Mouse (Mus musculus): ENCODE measurements around the gene Cltc. TPM values are rescaled to one million over a fixed set of nuclear protein-coding genes. Genes with fewer than 3 reads are reported as not detected.
"Not testable (repeated sequence)": the region's sequence is repeated elsewhere in the genome, so short reads cannot be mapped to it uniquely, and the experiment has no call there.

The Cltc gene
- polyA plus RNA-seq, 1 experiment from 2014 or later = 64.5 TPM

DNA sequence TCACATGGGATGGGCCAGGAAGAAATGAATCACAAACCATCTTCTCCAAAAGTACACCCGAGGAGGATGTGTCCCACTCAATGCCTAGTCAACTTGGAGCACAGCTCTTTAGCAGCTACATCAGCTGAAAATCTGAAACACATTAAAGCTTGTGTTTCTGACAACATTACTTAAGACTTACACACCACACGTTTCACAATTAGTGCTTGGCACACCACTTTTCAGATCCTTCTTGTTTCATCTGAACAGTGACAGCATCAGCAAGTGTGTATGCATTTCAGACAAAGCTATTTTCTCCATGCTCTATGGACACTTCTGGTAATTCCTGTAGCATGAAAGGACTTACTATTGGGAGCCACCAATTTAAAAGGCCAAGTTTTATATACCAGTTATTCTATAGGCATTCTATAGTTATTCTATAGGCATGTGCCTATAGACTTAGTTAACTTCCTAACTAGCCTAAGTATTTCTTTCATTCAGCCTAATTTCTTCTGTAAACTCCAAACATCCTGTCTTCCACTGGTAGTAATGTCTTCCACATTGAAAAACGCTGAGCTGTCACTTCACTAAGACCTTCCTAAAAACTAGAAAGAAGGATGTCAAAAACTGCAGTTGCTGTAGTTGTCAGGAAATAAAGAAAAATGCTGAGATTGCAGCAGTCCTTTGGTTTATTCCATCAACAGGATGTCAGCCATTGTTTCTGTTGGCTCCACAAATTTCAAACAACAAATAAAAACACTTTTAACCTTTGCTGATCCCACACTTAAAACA lies 11.5 kb downstream of the Cltc start:
- TF ChIP-seq EP300 (optimal IDR thresholded peaks at IDR 0.05) = no peak
- TF ChIP-seq CTCF (IDR thresholded peaks at IDR 0.05; ENCODE audit: low read depth) = no peak
- no peak overlapping the region for H3K9ac ChIP-seq (ENCODE audit: low read length)
- no peak for DNase-seq (ENCODE audit: low spot score)
- H3K9me3 ChIP-seq (ENCODE audit: control insufficient read depth, low read length) = no peaks in the 10 kb centered on the region
- H3K4me1 ChIP-seq (replicated peaks; ENCODE audit: control insufficient read depth, insufficient read depth) = peaks cover 9% of the 10 kb centered on the region; the same call in 1 of the 2 replicates
- H3K4me2 ChIP-seq (replicated peaks; ENCODE audit: low read depth) = no peak overlapping the region
- no peaks in the 10 kb centered on the region for H3K27me3 ChIP-seq (ENCODE audit: control insufficient read depth, insufficient read depth, low read length)
- H3K36me3 ChIP-seq (ENCODE audit: control insufficient read depth, insufficient read depth, low read length) = no peaks in the 10 kb centered on the region
- ATAC-seq (ENCODE audit: low FRiP score, low TSS enrichment) = no peak
- no peak overlapping the region for H3K4me3 ChIP-seq (ENCODE audit: low read depth, low read length)
- peak overlapping the region; percentile 56 for H3K27ac ChIP-seq (replicated peaks)
- 47% methylated on average over 3 of the region's 3 CpGs for WGBS

DNA sequence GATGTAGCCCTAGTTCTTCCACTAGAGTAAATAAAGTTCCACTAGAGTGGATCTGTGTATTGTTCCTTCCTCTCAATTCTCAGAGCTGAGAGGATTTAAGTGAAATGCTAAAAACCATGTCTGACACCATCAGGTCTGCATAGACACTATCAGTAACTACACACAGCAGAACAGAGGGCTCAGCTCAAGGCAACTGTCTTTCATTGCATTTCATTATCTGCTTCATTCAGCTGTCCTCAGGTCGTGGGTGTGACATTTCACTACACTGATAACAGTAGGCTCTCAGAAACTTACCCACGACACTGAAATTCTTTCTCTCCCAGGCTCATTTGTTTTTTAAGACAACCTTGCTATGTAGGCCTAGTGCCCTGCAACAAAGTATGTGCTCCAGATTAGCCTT lies 14.8 kb downstream of the Cltc start:
- ATAC-seq (ENCODE audit: low FRiP score, low TSS enrichment) = no peak

DNA sequence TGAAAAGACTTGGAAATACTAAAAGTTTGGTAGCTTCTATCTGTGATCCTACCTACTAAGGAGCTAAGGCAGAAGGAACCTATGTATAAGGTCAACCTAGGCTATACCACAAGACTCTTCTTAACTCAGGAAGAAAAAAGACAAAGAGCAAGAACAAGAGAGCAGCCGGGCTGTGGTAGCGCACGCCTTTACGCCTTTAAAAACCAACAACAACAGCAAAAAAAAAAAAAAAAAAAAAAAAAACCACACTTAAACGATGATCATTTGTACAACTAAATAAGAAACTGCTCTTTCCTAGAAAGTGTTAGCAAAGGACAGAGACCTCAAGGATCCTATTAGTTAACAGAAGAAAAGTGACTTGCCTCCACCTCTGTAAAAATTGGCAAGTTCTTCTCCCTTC lies 15.9 kb downstream of the Cltc start:
- ATAC-seq (ENCODE audit: low FRiP score, low TSS enrichment) (no peak), DNase-seq (ENCODE audit: low spot score) (no peak)
- WGBS = 96% methylated on average over 5 of the region's 5 CpGs
- Histone ChIP-seq H3K27ac (replicated peaks) (no peak overlapping the region), H3K9me3 (ENCODE audit: control insufficient read depth, low read length) (no peaks in the 10 kb centered on the region), H3K4me1 (replicated peaks; ENCODE audit: control insufficient read depth, insufficient read depth) (peaks cover 9% of the 10 kb centered on the region; the same call in 1 of the 2 replicates), H3K9ac (ENCODE audit: low read length) (no peak overlapping the region), H3K4me2 (replicated peaks; ENCODE audit: low read depth) (no peak overlapping the region), H3K4me3 (ENCODE audit: low read depth, low read length) (no peak overlapping the region), H3K27me3 (ENCODE audit: control insufficient read depth, insufficient read depth, low read length) (no peaks in the 10 kb centered on the region), H3K36me3 (ENCODE audit: control insufficient read depth, insufficient read depth, low read length) (no peaks in the 10 kb centered on the region)
- TF ChIP-seq EP300 (optimal IDR thresholded peaks at IDR 0.05) (no peak), CTCF (IDR thresholded peaks at IDR 0.05; ENCODE audit: low read depth) (no peak)

More for the DNA sequence above, 14.8 kb downstream of the Cltc start:
- WGBS = 30% methylated on average over 2 of the region's 2 CpGs
- DNase-seq (ENCODE audit: low spot score) = no peak
- Histone ChIP-seq H3K9me3 (ENCODE audit: control insufficient read depth, low read length) (no peaks in the 10 kb centered on the region), H3K36me3 (ENCODE audit: control insufficient read depth, insufficient read depth, low read length) (no peaks in the 10 kb centered on the region), H3K4me1 (replicated peaks; ENCODE audit: control insufficient read depth, insufficient read depth) (peaks cover 9% of the 10 kb centered on the region; the same call in 1 of the 2 replicates), H3K27ac (replicated peaks) (no peak overlapping the region), H3K27me3 (ENCODE audit: control insufficient read depth, insufficient read depth, low read length) (no peaks in the 10 kb centered on the region), H3K4me2 (replicated peaks; ENCODE audit: low read depth) (no peak overlapping the region), H3K9ac (ENCODE audit: low read length) (no peak overlapping the region), H3K4me3 (ENCODE audit: low read depth, low read length) (no peak overlapping the region)
- TF ChIP-seq CTCF (IDR thresholded peaks at IDR 0.05; ENCODE audit: low read depth) (no peak), EP300 (optimal IDR thresholded peaks at IDR 0.05) (no peak)

DNA sequence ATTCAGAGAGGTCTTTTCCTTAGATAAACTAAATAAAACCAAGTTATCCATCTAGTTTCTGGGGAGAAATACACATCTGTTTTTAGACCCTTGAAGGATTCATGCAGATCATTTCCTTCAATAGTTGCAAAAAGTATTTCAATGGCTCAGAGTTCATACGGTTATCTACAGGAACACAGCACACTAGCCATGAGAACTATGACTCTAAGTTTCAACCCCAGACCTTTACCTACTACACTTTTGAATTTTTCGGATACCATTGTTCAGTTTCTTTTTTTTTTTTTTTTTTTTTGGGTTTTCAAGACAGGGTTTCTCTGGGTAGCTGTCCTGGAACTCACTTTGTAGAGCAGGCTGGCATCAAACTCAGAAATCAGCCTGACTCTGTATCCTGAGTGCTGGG lies 17.9 kb downstream of the Cltc start:
- WGBS = 72% methylated on average over 2 of the region's 2 CpGs
- no peak overlapping the region for H3K27ac ChIP-seq (replicated peaks)

DNA sequence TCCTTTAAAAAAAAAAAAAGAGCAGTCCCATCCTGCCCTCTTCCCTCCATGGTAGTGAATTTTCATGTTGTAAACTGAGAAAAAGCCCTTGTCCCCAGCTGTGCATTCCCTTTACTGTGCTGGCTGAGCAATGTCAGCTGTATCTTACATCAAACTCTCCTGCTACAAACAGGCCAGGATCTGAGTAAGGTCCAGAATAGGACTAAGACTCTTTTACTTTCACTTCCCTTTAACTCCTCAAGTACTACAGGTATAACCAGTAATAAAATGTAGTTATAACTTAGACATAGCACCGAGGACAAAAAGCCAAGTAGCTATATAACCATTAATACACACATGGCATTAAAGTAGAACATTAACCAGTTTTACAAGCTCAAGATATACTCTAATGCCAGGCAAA lies 18.4 kb downstream of the Cltc start:
- H3K27me3 ChIP-seq (ENCODE audit: control insufficient read depth, insufficient read depth, low read length) = no peaks in the 10 kb centered on the region
- no peaks in the 10 kb centered on the region for H3K36me3 ChIP-seq (ENCODE audit: control insufficient read depth, insufficient read depth, low read length)
- H3K4me1 ChIP-seq (replicated peaks; ENCODE audit: control insufficient read depth, insufficient read depth) = no peaks in the 10 kb centered on the region
- ATAC-seq (ENCODE audit: low FRiP score, low TSS enrichment) (no peak), DNase-seq (ENCODE audit: low spot score) (no peak)
- 69% methylated on average over 1 of the region's 1 CpGs for WGBS
- no peak overlapping the region for H3K9ac ChIP-seq (ENCODE audit: low read length)
- no peak overlapping the region for H3K4me2 ChIP-seq (replicated peaks; ENCODE audit: low read depth)
- H3K27ac ChIP-seq (replicated peaks) = no peak overlapping the region
- no peak for TF ChIP-seq EP300 (optimal IDR thresholded peaks at IDR 0.05)
- H3K4me3 ChIP-seq (ENCODE audit: low read depth, low read length) = no peak overlapping the region
- H3K9me3 ChIP-seq (ENCODE audit: control insufficient read depth, low read length) = no peaks in the 10 kb centered on the region

More for the DNA sequence above, 17.9 kb downstream of the Cltc start:
- ATAC-seq (ENCODE audit: low FRiP score, low TSS enrichment) (no peak), DNase-seq (ENCODE audit: low spot score) (no peak)
- H3K4me2 ChIP-seq (replicated peaks; ENCODE audit: low read depth) = no peak overlapping the region
- H3K9ac ChIP-seq (ENCODE audit: low read length) = no peak overlapping the region
- no peak for TF ChIP-seq CTCF (IDR thresholded peaks at IDR 0.05; ENCODE audit: low read depth)
- no peak overlapping the region for H3K4me3 ChIP-seq (ENCODE audit: low read depth, low read length)
- no peaks in the 10 kb centered on the region for H3K36me3 ChIP-seq (ENCODE audit: control insufficient read depth, insufficient read depth, low read length)
- H3K4me1 ChIP-seq (replicated peaks; ENCODE audit: control insufficient read depth, insufficient read depth) = no peaks in the 10 kb centered on the region
- no peaks in the 10 kb centered on the region for H3K27me3 ChIP-seq (ENCODE audit: control insufficient read depth, insufficient read depth, low read length)
- no peaks in the 10 kb centered on the region for H3K9me3 ChIP-seq (ENCODE audit: control insufficient read depth, low read length)

DNA sequence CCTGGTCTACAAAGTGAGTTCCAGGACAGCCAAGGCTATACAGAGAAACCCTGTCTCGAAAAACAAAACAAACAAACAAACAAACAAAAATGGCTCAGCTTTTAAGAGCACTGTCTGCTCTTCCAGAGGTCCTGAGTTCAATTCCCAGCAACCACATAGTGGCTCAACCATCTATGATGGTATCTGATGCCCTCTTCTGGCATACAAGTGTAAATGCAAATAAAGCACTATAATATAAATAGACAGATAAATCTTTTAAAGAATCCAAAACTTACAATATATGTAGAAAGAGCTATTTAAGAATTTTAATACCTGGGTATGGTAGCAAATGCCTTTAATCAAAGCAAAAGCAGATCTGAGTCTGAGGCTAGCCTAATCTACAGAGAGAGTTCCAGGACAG lies 19.1 kb downstream of the Cltc start:
- 90% methylated on average over 1 of the region's 1 CpGs for WGBS
- TF ChIP-seq CTCF (IDR thresholded peaks at IDR 0.05; ENCODE audit: low read depth) = peak; percentile 28
- not testable (repeated sequence) for H3K4me2 ChIP-seq (replicated peaks; ENCODE audit: low read depth); DNase-seq (ENCODE audit: low spot score); H3K9ac ChIP-seq (ENCODE audit: low read length); ATAC-seq (ENCODE audit: low FRiP score, low TSS enrichment); H3K27me3 ChIP-seq (ENCODE audit: control insufficient read depth, insufficient read depth, low read length); H3K27ac ChIP-seq (replicated peaks); H3K9me3 ChIP-seq (ENCODE audit: control insufficient read depth, low read length); H3K4me3 ChIP-seq (ENCODE audit: low read depth, low read length); H3K4me1 ChIP-seq (replicated peaks; ENCODE audit: control insufficient read depth, insufficient read depth); H3K36me3 ChIP-seq (ENCODE audit: control insufficient read depth, insufficient read depth, low read length)

Measured in stomach, postnatal 0 days (tissue).